Mouse (Mus musculus): ENCODE measurements around the gene Tmem41b.

- TF ChIP-seq CTCF (IDR thresholded peaks at IDR 0.05; ENCODE audit: low read depth, low read length) (no peak), GATA1 (IDR thresholded peaks at IDR 0.05; ENCODE audit: borderline replicate concordance, low read length) (no peak), POLR2AphosphoS5 (IDR thresholded peaks at IDR 0.05; ENCODE audit: insufficient replicate concordance, low read depth, low read length) (no peak), TAL1 (conservative IDR thresholded peaks at IDR 0.05; ENCODE audit: low read depth, low read length) (no peak)
Measured at GRCm38 (mm10) chr7:110026594-110026993, 39.9 kb upstream of the Tmem41b start.

All from G1E (cell line).